Mouse (Mus musculus): Measurements from ENCODE around the gene Tmigd3. TPM values are rescaled to one million over a fixed set of nuclear protein-coding genes. Genes with fewer than 3 reads are reported as not detected.

Tmigd3 gene
- total and polyA plus RNA-seq, 3 experiments: 0.31 TPM; not detected in 2

DNA sequence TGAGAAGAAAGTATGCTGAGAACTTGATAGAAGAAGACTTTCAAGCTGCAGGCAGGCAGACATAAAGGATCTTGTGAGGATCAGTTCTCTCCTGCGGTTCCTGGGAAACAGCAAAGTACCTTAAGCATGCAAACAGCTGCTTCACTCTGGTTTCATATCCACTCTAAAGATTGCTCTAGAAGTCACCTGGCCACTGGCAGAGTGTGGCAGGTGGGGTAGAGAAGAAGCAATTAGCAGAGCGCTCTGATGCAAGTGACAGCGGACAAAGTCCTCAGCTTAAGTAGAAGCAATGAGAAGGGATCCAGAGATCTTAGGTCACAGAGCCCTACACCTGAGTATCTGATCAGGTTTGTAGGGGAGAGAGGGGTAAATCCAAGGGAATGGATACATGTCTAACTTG lies 39.1 kb upstream of the Tmigd3 start:
- Histone ChIP-seq H3K27me3 (ENCODE audit: control insufficient read depth, insufficient read depth, low read length) (no peaks in the 10 kb centered on the region), H3K27ac (no peak overlapping the region), H3K79me2 (replicated peaks; ENCODE audit: control insufficient read depth, insufficient read depth, low read length) (no peaks in the 10 kb centered on the region), H3K4me3 (no peak overlapping the region), H3K9ac (ENCODE audit: low read depth, low read length) (no peak overlapping the region), H3K4me1 (ENCODE audit: control insufficient read depth, insufficient read depth, low read length) (peaks cover 2% of the 10 kb centered on the region), H3K36me3 (ENCODE audit: control insufficient read depth, insufficient read depth, low read length) (peaks cover 3% of the 10 kb centered on the region)
- DNase-seq: no peak
- 97% methylated on average over 3 of the region's 3 CpGs for WGBS
- intact Hi-C loops (cut with DNase I): no loop called here
- TF ChIP-seq EP300 (IDR thresholded peaks at IDR 0.05; ENCODE audit: insufficient read depth, low read depth, low read length): no peak
- no peak for TF ChIP-seq CTCF (IDR thresholded peaks at IDR 0.05)
- TF ChIP-seq POLR2A (IDR thresholded peaks at IDR 0.05; ENCODE audit: insufficient read depth, low read depth, low read length): no peak

DNA sequence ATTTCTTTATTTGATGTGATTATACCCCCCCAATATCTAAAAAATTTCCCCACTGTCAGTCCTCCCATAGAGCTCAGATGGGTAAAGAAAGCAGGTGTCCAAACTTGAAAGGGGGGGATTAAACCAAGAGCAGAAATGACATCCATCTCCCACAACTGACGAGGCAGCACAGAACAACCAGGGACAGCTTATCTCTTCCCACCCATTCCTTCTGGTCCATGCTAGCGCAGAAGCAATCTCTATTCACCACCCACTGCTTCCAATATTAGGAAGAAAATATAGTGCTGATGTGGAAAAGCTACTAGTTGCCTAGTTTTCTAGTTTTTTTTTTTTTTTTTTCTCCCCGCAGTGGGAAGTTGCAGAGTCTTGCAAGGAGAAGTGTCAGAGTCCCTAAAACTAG lies 34.8 kb upstream of the Tmigd3 start:
- no peaks in the 10 kb centered on the region for H3K36me3 ChIP-seq (ENCODE audit: control insufficient read depth, insufficient read depth, low read length)
- TF ChIP-seq EP300 (IDR thresholded peaks at IDR 0.05; ENCODE audit: insufficient read depth, low read depth, low read length): no peak
- no peak for TF ChIP-seq CTCF (IDR thresholded peaks at IDR 0.05)
- no peak for TF ChIP-seq POLR2A (IDR thresholded peaks at IDR 0.05; ENCODE audit: insufficient read depth, low read depth, low read length)
- H3K27me3 ChIP-seq (ENCODE audit: control insufficient read depth, insufficient read depth, low read length): no peaks in the 10 kb centered on the region
- H3K9ac ChIP-seq (ENCODE audit: low read depth, low read length): no peak overlapping the region
- intact Hi-C loops (cut with DNase I): no loop called here
- no peaks in the 10 kb centered on the region for H3K4me1 ChIP-seq (ENCODE audit: control insufficient read depth, insufficient read depth, low read length)
- 66% methylated on average over 3 of the region's 3 CpGs for WGBS
- no peak overlapping the region for H3K27ac ChIP-seq
- no peaks in the 10 kb centered on the region for H3K79me2 ChIP-seq (replicated peaks; ENCODE audit: control insufficient read depth, insufficient read depth, low read length)
- H3K4me3 ChIP-seq: no peak overlapping the region
- no peak for DNase-seq

DNA sequence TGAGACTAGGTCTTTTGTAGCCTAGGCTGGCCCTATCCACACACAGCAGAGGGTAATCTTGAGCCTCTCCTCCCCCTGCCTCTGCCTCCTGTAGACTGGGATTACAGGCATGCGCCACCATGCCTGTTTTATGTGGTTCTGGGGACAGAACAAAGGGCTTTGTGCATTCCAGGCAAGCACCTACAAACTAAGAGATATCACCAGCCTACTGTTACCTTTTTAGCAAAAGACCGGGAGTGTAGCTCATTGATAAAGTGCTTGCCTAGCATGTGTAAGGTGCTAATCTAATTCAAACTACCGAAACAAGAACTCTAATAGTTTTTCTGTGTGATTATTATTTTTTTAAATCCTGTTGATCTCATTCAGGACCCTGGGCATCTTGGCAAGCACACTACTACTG lies 33.8 kb upstream of the Tmigd3 start:
- Histone ChIP-seq H3K36me3 (ENCODE audit: control insufficient read depth, insufficient read depth, low read length) (no peaks in the 10 kb centered on the region), H3K27me3 (ENCODE audit: control insufficient read depth, insufficient read depth, low read length) (no peaks in the 10 kb centered on the region), H3K9ac (ENCODE audit: low read depth, low read length) (no peak overlapping the region), H3K4me1 (ENCODE audit: control insufficient read depth, insufficient read depth, low read length) (no peaks in the 10 kb centered on the region), H3K4me3 (no peak overlapping the region), H3K27ac (no peak overlapping the region), H3K79me2 (replicated peaks; ENCODE audit: control insufficient read depth, insufficient read depth, low read length) (no peaks in the 10 kb centered on the region)
- no peak for DNase-seq
- intact Hi-C loops (cut with DNase I): no loop called here
- no peak for TF ChIP-seq EP300 (IDR thresholded peaks at IDR 0.05; ENCODE audit: insufficient read depth, low read depth, low read length)
- no peak for TF ChIP-seq POLR2A (IDR thresholded peaks at IDR 0.05; ENCODE audit: insufficient read depth, low read depth, low read length)
- no peak for TF ChIP-seq CTCF (IDR thresholded peaks at IDR 0.05)
- 85% methylated on average over 3 of the region's 3 CpGs for WGBS

DNA sequence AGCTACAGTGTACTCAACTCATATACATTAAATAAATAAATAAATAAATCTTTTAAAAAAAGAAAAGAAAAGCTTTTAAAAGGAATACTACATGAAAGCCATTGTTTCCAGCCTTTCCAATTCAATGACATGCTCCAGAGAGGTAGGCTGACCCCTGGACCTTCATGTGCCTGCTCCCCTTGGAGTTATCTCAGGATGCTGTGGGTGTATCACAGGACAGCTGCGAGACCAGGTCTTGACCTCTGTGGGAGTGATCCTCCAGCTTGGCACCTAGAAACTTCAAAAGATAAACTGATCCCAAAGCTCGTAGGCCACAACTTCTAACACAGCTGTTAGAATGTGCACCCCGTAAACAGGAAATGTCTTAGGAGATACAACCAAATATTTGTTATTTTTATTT lies 32.0 kb upstream of the Tmigd3 start:
- no peaks in the 10 kb centered on the region for H3K4me1 ChIP-seq (ENCODE audit: control insufficient read depth, insufficient read depth, low read length)
- H3K36me3 ChIP-seq (ENCODE audit: control insufficient read depth, insufficient read depth, low read length): no peaks in the 10 kb centered on the region
- H3K4me3 ChIP-seq: no peak overlapping the region
- H3K79me2 ChIP-seq (replicated peaks; ENCODE audit: control insufficient read depth, insufficient read depth, low read length): no peaks in the 10 kb centered on the region
- no peak overlapping the region for H3K9ac ChIP-seq (ENCODE audit: low read depth, low read length)
- no peaks in the 10 kb centered on the region for H3K27me3 ChIP-seq (ENCODE audit: control insufficient read depth, insufficient read depth, low read length)
- no peak overlapping the region for H3K27ac ChIP-seq
- intact Hi-C loops (cut with DNase I): no loop called here
- TF ChIP-seq POLR2A (IDR thresholded peaks at IDR 0.05; ENCODE audit: insufficient read depth, low read depth, low read length) (no peak), CTCF (IDR thresholded peaks at IDR 0.05) (no peak)
- WGBS: 67% methylated on average over 3 of the region's 3 CpGs
- DNase-seq: no peak

DNA sequence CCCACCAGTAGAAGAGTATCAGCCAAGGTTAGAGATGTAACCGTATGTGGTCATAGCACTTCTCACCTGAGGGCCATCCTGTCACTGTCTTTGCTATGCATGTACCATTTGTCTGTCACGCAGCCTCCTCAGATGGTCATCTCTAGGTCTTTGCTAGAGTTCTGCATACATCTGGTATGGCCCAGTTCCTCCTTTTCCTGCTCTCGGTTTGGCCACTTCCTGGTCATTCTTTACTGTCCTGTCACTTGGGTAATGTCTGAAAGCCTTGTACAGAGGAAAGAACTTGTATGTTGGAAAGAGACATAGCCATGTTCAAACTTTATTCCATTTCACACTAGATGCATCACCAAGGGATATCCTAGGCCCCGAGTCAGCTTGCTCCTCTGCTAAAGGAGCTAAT lies 30.9 kb upstream of the Tmigd3 start:
- 76% methylated on average over 4 of the region's 4 CpGs for WGBS
- Histone ChIP-seq H3K27me3 (ENCODE audit: control insufficient read depth, insufficient read depth, low read length) (no peaks in the 10 kb centered on the region), H3K79me2 (replicated peaks; ENCODE audit: control insufficient read depth, insufficient read depth, low read length) (no peaks in the 10 kb centered on the region), H3K9ac (ENCODE audit: low read depth, low read length) (no peak overlapping the region), H3K36me3 (ENCODE audit: control insufficient read depth, insufficient read depth, low read length) (no peaks in the 10 kb centered on the region), H3K4me3 (no peak overlapping the region), H3K27ac (no peak overlapping the region), H3K4me1 (ENCODE audit: control insufficient read depth, insufficient read depth, low read length) (no peaks in the 10 kb centered on the region)
- no peak for TF ChIP-seq CTCF (IDR thresholded peaks at IDR 0.05)
- no peak for TF ChIP-seq EP300 (IDR thresholded peaks at IDR 0.05; ENCODE audit: insufficient read depth, low read depth, low read length)
- TF ChIP-seq POLR2A (IDR thresholded peaks at IDR 0.05; ENCODE audit: insufficient read depth, low read depth, low read length): no peak
- intact Hi-C loops (cut with DNase I): no loop called here
- no peak for DNase-seq

DNA sequence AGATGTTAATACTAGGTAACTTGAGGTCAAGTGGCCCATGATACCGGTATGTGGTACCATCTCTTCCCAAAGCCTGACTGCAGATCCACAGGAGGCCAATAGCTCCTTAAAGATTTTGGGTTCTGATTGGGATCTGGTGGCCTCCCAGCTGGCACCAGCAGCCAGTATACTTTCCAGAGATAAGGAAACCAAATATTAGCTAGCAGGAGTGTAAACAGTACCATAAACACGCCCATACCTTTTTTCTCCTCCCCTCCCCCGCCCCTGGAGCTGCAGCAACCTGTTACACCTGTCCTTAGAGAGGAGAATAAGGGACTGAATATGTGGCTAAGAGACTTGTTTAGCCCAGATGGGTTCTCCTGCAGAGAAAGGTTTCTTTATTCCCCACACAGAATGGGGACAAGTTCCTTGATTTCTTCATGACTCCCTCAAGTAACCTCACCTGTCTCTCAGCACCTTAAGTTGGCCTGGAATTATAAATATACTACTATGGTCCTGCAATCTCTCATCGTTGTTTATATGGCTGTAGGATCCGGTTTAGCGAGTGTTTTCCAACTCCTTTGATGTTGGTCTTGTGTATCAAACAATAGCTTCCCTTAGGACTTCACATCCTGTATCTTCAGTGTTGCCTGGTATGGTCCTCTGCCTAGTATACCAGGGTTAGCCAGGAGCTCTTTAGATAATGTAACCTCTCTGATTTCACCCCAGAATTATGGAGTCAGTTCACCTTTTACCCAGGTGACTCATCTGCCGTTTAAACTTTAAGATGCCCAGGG lies 24.2 kb upstream of the Tmigd3 start:
- H3K36me3 ChIP-seq (ENCODE audit: control insufficient read depth, insufficient read depth, low read length): no peaks in the 10 kb centered on the region
- intact Hi-C loops (cut with DNase I): no loop called here
- DNase-seq: no peak
- 57% methylated on average over 7 of the region's 7 CpGs for WGBS
- no peaks in the 10 kb centered on the region for H3K27me3 ChIP-seq (ENCODE audit: control insufficient read depth, insufficient read depth, low read length)
- TF ChIP-seq CTCF (IDR thresholded peaks at IDR 0.05): no peak
- no peak for TF ChIP-seq EP300 (IDR thresholded peaks at IDR 0.05; ENCODE audit: insufficient read depth, low read depth, low read length)
- no peak for TF ChIP-seq POLR2A (IDR thresholded peaks at IDR 0.05; ENCODE audit: insufficient read depth, low read depth, low read length)
- peaks cover 2% of the 10 kb centered on the region; the same call in 1 of the 2 replicates for H3K4me1 ChIP-seq (ENCODE audit: control insufficient read depth, insufficient read depth, low read length)
- no peaks in the 10 kb centered on the region for H3K79me2 ChIP-seq (replicated peaks; ENCODE audit: control insufficient read depth, insufficient read depth, low read length)
- H3K27ac ChIP-seq: no peak overlapping the region; the same call in 1 of the 2 replicates
- no peak overlapping the region for H3K4me3 ChIP-seq
- no peak overlapping the region for H3K9ac ChIP-seq (ENCODE audit: low read depth, low read length)

All from heart, adult 2 months (tissue).